Mouse (Mus musculus) neural tube, embryonic 14.5 days (tissue): ENCODE data around the gene Ptpro. TPM values are rescaled to one million over a fixed set of nuclear protein-coding genes. Genes with fewer than 3 reads are reported as not detected.

Experiments used
- ATAC-seq: fragments of 200-750 bp; cut with Nextera tagmentation; 2 replicates; pipeline ENCODE4 v1.8.0; 2017; ENCODE audit warnings: low read depth, mild to moderate bottlenecking, moderate TSS enrichment, moderate library complexity
- H3K27ac ChIP-seq: fragments of 300-500 bp; sonication (generic); 2 replicates; pipeline ENCODE4 v1.5.1; 2014; ENCODE audit warnings: low read depth, mild to moderate bottlenecking, control low read depth, low read length, moderate library complexity, mixed read lengths
- H3K27me3 ChIP-seq: fragments of 300-500 bp; sonication (generic); 2 replicates; pipeline ENCODE4 v1.6.1; 2014; ENCODE audit warnings: low read length; ENCODE audit not compliant: control insufficient read depth, insufficient read depth
- H3K36me3 ChIP-seq: fragments of 300-500 bp; sonication (generic); 2 replicates; pipeline ENCODE4 v1.6.1; 2014; ENCODE audit warnings: low read length, mixed read lengths; ENCODE audit not compliant: control insufficient read depth, insufficient read depth
- H3K4me1 ChIP-seq: fragments of 300-500 bp; sonication (generic); 2 replicates; pipeline ENCODE4 v1.6.1; 2014; ENCODE audit warnings: low read length; ENCODE audit not compliant: control insufficient read depth, insufficient read depth
- H3K4me2 ChIP-seq: fragments of 300-500 bp; sonication (generic); 2 replicates; pipeline ENCODE4 v1.6.1; 2014; ENCODE audit warnings: mild to moderate bottlenecking, low read depth, low read length, control low read depth
- H3K4me3 ChIP-seq: fragments of 300-500 bp; sonication (generic); 2 replicates; pipeline ENCODE4 v1.5.1; 2014; ENCODE audit warnings: low read depth, low read length, control low read depth, mixed read lengths
- H3K9ac ChIP-seq: fragments of 300-500 bp; sonication (generic); replicated peaks from 2 replicates; pipeline ENCODE4 v1.6.1; 2014; ENCODE audit warnings: low read depth, mild to moderate bottlenecking, control low read depth, low read length, mixed read lengths
- H3K9me3 ChIP-seq: fragments of 300-500 bp; sonication (generic); 2 replicates; pipeline ENCODE4 v1.6.1; 2016; ENCODE audit warnings: low read length; ENCODE audit not compliant: control insufficient read depth
- WGBS: fragments of 180-500 bp; shearing (Covaris S2); extraction: QIAGEN DNeasy Blood & Tissue Kit; methylation state at CpG from one replicate; pipeline ENCODE4 v1.1.7; 2014; 5-methylcytosine and 5-hydroxymethylcytosine counted together
- polyA plus RNA-seq: library from polyadenylated mRNA; unstranded; fragments of >200 nt; fragmentation: Nextera tagmentation; extraction: Ambion mirVana; gene quantifications from 2 replicates; pipeline ENCODE4 v1.2.1, GENCODE M21; 2014

The Ptpro gene
- polyA plus RNA-seq, 1 experiment from 2014 or later = 56.4 TPM

DNA sequence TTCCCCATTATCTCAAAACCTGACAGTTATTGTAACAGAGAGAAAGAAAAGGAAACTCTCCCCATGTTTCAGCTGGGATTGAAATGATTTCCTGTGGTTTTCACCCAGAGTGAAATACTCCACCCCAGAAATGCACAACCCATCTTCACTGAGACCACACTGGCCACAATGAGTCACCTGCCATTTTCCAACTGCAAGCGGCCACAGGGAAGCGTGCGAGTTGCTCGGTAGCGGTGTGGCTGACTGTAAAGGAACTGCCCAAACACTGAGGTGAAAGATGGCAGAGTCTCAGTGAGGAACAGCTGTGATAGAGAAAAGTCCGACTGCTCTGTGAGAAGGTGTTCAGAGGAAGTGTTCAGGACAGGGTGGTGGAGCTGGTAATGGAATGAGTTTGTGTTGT, 64.2 kb downstream of the Ptpro start:
- no peaks in the 10 kb centered on the region for H3K27me3 ChIP-seq
- no peak overlapping the region for H3K4me2 ChIP-seq
- no peaks in the 10 kb centered on the region for H3K36me3 ChIP-seq
- no peaks in the 10 kb centered on the region for H3K9me3 ChIP-seq
- H3K9ac ChIP-seq = no peak overlapping the region
- no peak for ATAC-seq
- no peak overlapping the region for H3K27ac ChIP-seq
- WGBS = 86% methylated on average over 6 of the region's 6 CpGs
- 0 out of 2 replicates have a peak, but pooled peaks cover 2% of the 10 kb centered on the region for H3K4me1 ChIP-seq
- no peak overlapping the region for H3K4me3 ChIP-seq

DNA sequence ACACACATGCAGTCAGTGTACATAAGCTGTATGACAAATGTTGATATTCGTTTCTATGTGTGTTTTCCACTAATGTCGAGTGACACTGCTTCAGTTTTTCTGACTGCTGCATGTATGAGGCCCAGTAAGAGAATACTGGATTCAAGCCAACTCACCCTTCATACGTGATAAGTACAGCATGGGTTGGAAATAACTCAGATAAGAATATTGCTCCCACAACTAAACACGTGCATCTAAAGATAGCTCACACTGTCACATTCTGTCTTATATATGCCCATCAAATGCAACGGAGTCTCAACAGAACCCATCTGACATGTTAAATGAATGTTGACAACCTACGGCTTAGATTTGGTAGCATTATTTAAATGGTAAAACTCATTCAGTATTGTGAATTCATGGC, 65.4 kb downstream of the Ptpro start:
- no peaks in the 10 kb centered on the region for H3K27me3 ChIP-seq
- H3K4me2 ChIP-seq = no peak overlapping the region
- H3K4me3 ChIP-seq = no peak overlapping the region
- H3K9ac ChIP-seq = no peak overlapping the region
- no peak overlapping the region for H3K27ac ChIP-seq
- H3K4me1 ChIP-seq = 0 out of 2 replicates have a peak, but pooled peaks cover 2% of the 10 kb centered on the region
- H3K36me3 ChIP-seq = no peaks in the 10 kb centered on the region
- no peaks in the 10 kb centered on the region for H3K9me3 ChIP-seq
- ATAC-seq = no peak
- WGBS = 90% methylated on average over 6 of the region's 6 CpGs

DNA sequence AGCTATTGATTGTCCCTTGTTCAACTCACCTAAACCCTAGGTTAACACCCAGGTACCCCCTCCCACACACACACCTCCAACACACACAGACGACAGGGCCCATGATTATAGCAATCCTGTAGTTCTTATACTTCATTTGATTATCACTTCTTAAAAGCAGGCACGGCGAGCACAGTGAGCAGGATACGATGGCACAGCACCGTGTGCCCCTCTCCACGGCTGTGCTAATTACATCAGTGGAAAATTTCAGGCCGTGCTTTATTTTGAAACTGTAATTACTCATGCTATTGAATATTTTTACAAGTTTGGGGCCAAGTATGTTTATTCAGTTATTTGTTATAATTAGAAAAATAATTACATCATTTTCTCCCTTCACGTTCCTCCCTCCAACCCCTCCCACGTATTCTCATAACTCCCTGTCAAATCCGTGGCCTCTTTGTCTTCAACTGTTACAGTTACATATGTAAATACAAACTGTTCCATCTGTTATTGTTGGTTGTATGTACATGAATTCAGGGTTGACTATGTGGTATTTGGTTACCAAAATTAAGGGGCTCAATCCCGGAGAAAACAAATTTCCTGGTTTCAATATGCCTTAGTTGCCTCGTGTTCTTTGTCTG, 66.2 kb downstream of the Ptpro start:
- Histone ChIP-seq H3K36me3 (no peaks in the 10 kb centered on the region), H3K9ac (no peak overlapping the region), H3K27me3 (no peaks in the 10 kb centered on the region), H3K4me2 (no peak overlapping the region), H3K4me3 (no peak overlapping the region), H3K9me3 (no peaks in the 10 kb centered on the region), H3K4me1 (0 out of 2 replicates have a peak, but pooled peaks cover 2% of the 10 kb centered on the region), H3K27ac (no peak overlapping the region)
- WGBS = 91% methylated on average over 12 of the region's 12 CpGs
- ATAC-seq = no peak

DNA sequence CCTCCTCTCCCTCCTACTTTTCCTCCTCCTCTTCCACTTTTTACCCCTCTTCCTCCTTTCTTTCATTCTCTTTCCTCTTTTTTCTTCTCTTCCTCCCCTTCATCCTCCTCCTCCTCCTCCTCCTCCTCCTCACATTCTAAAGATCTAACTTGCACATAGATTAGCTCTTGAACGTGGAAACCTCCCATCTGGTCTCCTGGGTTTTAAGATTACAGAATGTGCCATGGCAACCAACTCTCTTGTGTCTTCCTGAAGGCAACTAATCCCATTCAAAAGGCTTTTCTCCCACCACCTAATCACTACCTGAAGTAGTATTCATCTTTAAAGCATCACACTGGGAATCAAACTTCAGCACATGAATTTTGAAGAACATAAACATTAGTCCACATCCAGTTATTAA, 67.5 kb downstream of the Ptpro start:
- no peaks in the 10 kb centered on the region for H3K36me3 ChIP-seq
- no peak overlapping the region for H3K27ac ChIP-seq
- 44% methylated on average over 1 of the region's 1 CpGs for WGBS
- no peaks in the 10 kb centered on the region for H3K9me3 ChIP-seq
- H3K4me3 ChIP-seq = no peak overlapping the region
- H3K9ac ChIP-seq = no peak overlapping the region
- H3K4me2 ChIP-seq = no peak overlapping the region
- 0 out of 2 replicates have a peak, but pooled peaks cover 2% of the 10 kb centered on the region for H3K4me1 ChIP-seq
- no peaks in the 10 kb centered on the region for H3K27me3 ChIP-seq
- no peak for ATAC-seq

DNA sequence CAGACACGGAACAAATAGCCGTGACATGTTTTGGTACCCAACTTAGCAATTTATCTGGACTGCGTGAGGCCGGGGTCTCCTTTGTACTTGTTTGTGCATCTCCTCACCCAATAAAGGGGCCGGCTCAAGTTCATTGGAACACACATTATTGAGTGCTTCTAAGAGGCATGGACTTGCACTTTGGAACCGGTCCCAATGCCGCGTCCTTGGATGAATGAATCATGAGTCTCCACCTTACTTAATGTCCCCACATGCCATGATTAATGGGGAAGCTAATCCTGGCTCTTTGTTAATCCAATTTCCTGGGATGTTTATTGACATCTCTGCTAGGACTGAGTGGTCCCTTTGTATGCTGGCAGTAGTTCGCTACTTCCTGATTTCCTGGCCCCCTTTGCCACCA, 75.6 kb downstream of the Ptpro start:
- Histone ChIP-seq H3K36me3 (no peaks in the 10 kb centered on the region), H3K4me2 (no peak overlapping the region), H3K9ac (no peak overlapping the region), H3K27me3 (no peaks in the 10 kb centered on the region), H3K27ac (no peak overlapping the region), H3K4me1 (no peaks in the 10 kb centered on the region), H3K4me3 (no peak overlapping the region), H3K9me3 (peaks cover 2% of the 10 kb centered on the region; the same call in 1 of the 2 replicates)
- WGBS = 36% methylated on average over 9 of the region's 9 CpGs
- peak; percentile 50 for ATAC-seq

DNA sequence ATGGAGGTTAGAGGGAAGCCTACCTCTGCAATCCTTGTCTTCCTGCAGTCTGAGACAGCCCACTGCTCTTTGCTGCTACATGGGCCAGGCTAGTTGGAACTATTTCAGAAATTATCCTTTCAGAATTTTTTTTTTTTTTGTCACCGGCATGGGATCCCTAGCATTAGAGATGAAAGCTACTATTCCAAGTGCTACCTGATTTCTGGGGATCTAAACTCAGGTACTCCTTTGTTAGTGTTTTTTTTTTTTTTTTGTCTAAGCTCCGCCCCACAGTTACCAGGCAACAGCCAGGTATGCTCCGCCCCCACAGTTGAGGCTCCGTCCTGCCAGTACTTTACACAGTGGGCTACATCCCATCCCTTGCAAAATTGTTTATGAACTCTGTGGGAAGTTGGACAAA, 76.1 kb downstream of the Ptpro start:
- no peaks in the 10 kb centered on the region for H3K4me1 ChIP-seq
- no peak for ATAC-seq
- H3K27me3 ChIP-seq = no peaks in the 10 kb centered on the region
- H3K36me3 ChIP-seq = no peaks in the 10 kb centered on the region
- no peak overlapping the region for H3K27ac ChIP-seq
- H3K4me2 ChIP-seq = no peak overlapping the region
- no peak overlapping the region for H3K4me3 ChIP-seq
- 64% methylated on average over 4 of the region's 4 CpGs for WGBS
- H3K9me3 ChIP-seq = peaks cover 2% of the 10 kb centered on the region; the same call in 1 of the 2 replicates
- no peak overlapping the region for H3K9ac ChIP-seq

DNA sequence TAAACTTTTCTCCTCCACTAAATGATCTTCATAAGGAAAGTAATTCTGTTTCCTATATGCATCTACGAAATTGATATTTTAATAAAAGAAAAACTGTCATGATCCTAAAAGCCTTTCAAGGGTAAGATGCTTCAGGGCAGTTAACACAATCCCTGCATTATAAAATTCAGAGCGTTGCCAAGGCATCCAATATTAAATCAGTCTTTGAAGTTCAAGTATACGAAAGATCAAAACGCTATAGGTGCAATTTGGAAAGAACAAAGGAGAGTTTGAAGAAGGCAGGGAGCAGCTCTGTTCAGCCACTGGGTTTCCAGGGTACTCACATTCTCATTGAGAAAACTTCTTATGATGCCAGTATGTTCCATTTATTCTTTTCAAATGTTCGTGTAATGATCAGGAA, 78.7 kb downstream of the Ptpro start:
- ATAC-seq = no peak
- Histone ChIP-seq H3K9me3 (peaks cover 2% of the 10 kb centered on the region; the same call in 1 of the 2 replicates), H3K36me3 (no peaks in the 10 kb centered on the region), H3K9ac (no peak overlapping the region), H3K4me1 (no peaks in the 10 kb centered on the region), H3K4me3 (no peak overlapping the region), H3K4me2 (no peak overlapping the region), H3K27me3 (no peaks in the 10 kb centered on the region), H3K27ac (no peak overlapping the region)
- WGBS = 69% methylated on average over 5 of the region's 5 CpGs

DNA sequence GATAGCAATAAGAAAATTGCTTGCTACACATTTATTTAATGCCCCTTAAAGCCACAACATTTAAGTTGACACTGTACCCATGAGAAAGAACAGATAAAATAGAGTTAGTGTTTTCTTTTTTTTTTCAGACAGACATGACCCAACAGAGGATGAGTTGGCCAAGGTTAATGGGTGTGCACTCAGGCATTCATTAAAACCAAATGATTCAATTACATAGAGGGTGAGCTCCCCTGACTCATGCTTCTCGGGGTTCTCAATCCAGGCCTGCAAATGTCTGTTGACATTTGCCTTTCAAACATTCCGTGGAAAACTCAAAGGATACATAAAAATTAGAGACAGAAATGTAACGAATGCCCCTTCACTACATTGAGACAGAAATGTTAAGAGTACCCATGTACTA, 79.7 kb downstream of the Ptpro start:
- WGBS = 76% methylated on average over 3 of the region's 3 CpGs
- no peak overlapping the region for H3K4me2 ChIP-seq
- H3K4me1 ChIP-seq = no peaks in the 10 kb centered on the region
- ATAC-seq = no peak
- no peak overlapping the region for H3K9ac ChIP-seq
- no peak overlapping the region for H3K4me3 ChIP-seq
- H3K36me3 ChIP-seq = no peaks in the 10 kb centered on the region
- H3K27me3 ChIP-seq = no peaks in the 10 kb centered on the region
- no peak overlapping the region for H3K27ac ChIP-seq
- H3K9me3 ChIP-seq = peaks cover 2% of the 10 kb centered on the region; the same call in 1 of the 2 replicates

DNA sequence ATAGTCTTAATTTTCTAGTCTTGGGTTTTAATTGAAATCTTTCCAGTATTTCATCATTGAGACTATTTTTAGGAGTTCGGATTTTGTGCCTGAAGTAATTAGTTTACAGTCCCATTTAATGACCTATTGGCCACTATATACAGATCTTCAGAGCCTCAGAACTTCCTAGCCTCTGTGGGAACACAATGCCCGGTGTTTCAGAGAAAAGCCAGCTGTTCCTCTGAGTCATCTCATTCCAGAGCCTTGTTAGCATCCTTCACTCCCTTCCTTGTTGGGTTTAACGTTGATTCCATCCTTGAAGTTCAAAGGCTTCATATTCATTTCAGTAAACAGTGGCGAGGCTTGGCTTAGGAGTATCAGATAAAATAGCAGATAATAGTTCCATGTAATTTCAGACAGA, 87.0 kb downstream of the Ptpro start:
- no peaks in the 10 kb centered on the region for H3K27me3 ChIP-seq
- H3K9me3 ChIP-seq = no peaks in the 10 kb centered on the region
- no peak overlapping the region for H3K4me3 ChIP-seq
- H3K27ac ChIP-seq = no peak overlapping the region
- H3K4me2 ChIP-seq = no peak overlapping the region
- 40% methylated on average over 4 of the region's 4 CpGs for WGBS
- no peak for ATAC-seq
- no peak overlapping the region for H3K9ac ChIP-seq
- H3K36me3 ChIP-seq = no peaks in the 10 kb centered on the region
- H3K4me1 ChIP-seq = no peaks in the 10 kb centered on the region
